Mouse (Mus musculus) right cerebral cortex, postnatal 14 days (tissue): ENCODE measurements at regions not wholly inside any gene's neighbourhood (a gene's known extent, or its start where the extent isn't known, plus 50 kb on each side); places are given as distances from the start of the nearest gene placed in this dataset.

Experiments used
- DNase-seq: peaks from one replicate; pipeline ENCODE4 v3.0.0; 2022

DNA sequence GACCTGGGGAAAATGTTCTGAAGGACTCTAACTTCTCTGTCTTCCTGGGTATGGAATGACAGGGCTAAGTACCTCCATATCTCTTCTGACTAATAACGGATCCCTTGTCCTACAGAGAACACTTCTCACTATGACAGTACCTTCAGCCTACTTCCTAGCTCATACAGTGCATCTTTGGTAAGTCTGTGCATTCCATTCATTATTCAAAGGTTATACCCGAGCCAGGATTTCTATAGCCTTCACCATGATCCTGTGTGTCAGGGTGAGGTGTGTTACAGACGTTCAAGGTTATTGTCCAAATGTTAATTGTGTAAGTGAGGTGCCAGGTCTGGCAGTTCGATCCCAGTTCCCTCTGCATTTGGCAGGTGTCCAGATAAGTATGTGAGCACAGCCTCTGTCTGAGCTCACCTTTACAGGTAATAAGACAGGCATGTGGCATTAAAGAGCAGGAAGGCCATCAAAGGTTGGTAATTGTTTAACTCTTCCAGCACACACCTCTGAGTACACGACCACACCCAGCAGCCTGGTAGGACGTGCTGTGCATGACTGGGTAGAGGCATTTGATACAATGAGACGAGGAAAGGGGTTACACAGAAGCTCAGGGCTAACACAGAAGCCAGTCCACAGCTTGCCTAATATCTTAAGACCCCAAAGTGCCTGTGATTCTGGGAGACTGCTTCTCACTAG, 96.3 kb upstream of the Bmp2 start:
- no peak for DNase-seq

DNA sequence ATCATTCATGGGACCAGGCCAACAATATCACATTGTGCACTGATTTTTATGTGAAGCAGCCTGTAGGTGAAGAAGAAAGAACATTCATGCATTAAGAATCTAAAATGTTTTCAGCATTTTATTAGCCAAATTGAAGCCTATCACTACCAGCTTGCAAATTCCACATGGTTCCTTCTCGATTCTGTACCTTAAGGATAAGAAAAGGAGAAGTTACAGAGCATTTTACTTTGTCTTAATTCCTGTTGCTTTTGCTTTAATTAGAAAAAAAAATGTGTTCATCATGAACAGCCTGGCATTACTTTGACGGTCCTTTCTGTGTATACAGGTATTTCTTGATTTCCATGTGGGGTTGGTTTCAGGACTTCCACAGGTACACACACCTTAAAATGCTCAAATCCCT, 95.2 kb upstream of the Bmp2 start:
- no peak for DNase-seq

DNA sequence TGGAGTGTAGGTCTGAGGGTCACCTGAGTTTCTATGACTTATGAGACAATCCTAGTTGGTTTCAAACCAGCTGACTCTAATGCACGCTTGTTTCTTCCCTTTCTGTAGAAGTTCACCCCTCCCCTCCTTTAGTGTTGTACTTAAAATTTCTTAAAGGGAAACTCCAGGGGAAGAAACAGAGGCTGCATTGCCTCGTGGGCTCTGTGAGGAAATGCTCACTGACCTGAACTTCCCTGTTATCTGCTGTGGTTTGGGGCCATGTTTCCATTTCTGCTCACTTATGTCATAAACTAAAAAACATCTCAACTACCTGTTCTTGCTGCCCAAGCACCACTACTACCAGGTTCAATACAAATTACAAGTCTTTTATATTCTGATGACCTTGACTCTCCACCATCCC, 93.2 kb upstream of the Bmp2 start:
- DNase-seq = no peak

DNA sequence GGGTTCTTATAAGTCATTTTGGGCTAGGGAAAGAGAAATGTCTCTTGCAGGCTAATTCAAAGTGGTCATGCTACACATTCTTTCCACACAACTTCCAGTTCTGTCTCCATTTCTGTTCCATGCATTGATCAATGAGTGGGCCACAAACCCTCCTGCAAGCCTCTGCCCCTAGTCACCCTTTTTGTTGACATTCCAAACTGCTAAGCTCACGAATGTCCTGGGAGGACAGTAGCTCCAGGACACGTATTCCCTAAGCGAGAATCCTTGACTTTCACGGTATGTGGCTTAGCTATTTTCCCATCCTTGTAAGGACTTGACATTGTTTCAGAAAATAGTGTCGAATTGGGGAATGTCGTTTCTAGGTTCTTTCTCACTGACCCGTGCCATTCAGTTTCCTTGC, 91.1 kb upstream of the Bmp2 start:
- DNase-seq = no peak

DNA sequence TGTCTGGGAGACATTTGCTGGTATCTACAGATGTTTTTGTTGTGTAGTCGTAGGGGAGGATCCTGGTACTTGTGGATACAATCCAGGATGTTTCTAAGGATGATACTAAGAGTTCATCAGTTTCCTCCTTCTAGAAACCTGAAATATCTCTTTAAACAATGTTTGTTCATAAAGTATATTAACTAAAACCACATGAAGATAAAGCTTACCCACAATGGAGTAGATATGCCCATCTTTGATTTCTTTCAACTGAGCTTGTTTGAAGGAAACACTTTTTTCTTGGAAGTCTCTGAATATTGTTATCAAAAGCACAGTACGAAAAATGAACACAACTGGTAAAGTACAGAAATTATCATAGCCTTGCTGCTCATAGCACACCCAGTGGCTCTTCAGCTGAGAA, 89.6 kb upstream of the Bmp2 start:
- DNase-seq = no peak

DNA sequence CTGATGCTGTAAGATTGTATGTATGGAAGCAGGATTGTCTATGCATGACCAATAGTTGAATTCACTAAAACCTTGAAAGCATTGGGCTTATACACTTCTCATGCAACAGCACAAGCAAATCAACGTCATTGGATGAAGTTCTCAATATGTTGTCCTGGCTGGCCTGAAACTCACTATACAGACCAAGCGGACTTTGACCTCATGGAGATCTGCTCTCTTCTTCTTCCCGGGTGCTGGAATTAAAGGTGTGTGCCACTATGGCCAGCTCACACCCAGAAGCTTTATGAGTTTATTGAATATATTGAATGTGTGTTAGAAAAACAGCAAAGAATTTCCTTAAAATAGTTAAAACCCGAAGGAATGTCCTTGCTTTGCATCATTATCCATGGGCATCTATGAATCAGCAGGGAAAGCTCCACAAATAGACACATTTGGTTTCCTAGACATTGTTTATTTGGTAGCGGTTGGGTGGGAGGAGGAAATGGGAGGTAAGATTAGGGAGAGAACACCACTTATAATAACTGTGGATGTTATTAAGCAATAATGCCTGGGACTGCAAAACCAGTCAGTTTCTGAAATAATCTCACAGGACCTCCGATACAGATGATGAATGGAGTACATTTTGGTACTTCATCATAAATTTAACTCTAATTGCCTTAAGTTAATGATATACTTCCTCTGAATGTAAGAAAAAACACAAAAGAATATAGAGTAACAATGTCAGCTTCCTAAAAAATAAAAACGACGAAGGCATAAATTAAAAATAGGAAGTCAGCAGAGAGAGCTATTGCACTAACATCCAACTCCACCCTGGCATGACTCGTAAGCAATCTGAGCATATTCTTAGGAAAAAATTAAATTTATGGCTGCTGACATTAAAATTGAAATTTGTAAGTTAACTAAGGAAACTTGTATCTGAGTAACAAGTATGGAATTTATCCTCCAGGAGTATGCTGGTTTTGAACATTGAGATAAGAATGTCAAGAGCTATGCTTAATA, 84.5 kb upstream of the Bmp2 start:
- no peak for DNase-seq

DNA sequence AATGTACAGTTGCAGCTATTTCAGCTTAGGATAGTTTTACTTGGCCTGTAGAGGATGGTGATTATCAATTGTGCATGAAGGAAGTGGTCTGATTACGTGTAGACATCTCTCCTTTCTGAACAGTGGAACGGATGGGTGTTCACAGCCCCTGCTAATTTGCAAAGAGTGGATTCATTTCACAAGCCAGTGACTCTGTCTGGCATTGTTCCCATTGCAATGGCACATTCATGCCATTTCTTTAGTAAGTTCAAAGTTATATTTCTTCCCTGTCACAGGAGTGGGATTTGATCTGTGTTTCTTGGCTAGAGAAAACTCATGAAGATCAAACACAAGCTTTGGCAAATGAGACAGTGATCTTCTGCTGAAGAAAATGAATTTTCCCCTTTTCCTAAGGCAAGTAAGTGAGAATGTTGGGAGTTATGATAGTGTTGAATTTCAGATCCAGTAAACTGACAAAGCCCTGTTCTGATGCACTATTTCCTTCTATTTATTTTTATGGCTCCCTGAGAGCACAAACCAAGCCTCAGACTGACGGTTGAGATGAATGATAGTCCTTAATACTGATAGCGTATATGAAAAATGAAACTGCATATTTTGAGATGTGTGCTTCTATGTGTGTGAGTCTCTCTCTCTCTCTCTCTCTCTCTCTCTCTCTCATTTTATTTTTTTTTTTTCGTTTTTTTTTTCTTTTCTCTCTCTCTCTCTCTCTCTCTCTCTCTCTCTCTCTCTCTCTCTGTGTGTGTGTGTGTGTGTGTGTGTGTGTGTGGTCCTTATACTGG, 78.8 kb upstream of the Bmp2 start:
- DNase-seq = no peak

DNA sequence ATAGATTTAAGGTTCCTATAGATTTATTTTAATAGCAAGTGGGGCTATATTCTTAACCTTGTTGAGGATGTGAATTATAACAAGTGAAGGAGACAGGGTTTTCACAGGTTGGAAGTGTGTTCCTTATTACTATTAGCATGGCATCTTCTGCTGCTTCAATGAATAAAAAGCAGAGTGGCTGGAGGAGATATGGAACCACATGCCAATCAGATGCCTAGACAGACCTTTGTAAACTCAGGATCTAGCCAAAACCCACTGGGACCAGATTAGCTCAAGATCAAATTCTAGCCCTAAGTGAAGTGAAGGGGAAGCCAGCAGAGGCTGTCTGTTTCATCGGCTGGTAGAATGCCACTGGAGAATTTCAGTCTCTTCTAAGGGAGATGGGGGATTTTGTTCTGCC, 77.8 kb upstream of the Bmp2 start:
- DNase-seq = no peak

DNA sequence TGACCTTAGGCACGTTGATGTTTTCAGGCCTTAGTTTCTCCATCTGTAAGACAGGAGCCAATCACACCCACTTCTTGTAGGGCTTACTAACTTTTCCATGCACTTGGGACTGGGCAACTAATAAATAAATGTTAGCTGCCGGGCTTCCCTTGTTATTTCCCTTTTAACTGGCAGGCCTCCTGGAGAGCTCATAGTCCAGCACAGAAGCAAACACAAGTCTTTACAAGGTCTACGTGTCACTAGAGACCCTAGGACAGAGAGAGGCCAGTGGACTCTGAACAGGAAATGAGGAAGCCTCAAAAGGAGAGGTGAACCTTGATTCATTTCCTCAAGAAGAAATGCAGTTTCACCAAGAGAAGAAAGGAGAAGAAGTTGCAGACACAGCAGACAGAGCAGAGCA, 71.1 kb upstream of the Bmp2 start:
- no peak for DNase-seq

DNA sequence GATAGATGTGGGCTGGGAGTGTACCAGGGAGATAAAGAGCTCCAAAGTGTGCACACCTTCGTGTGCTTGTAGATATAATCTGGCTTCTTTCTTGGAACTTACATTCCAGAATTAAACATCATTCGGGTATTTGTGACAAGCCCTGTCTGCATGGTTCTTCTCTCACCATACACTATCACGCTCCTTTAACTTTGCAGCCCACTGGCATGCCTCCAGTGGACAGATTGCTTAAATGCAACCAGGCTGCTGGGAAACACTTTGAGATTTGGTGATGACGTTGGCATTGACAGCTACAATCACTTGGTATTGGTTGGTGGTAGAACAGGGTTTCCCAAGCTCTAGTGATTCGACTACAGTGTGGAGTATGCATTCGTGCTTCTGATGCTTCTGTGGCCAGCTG, 70.7 kb upstream of the Bmp2 start:
- DNase-seq = no peak

DNA sequence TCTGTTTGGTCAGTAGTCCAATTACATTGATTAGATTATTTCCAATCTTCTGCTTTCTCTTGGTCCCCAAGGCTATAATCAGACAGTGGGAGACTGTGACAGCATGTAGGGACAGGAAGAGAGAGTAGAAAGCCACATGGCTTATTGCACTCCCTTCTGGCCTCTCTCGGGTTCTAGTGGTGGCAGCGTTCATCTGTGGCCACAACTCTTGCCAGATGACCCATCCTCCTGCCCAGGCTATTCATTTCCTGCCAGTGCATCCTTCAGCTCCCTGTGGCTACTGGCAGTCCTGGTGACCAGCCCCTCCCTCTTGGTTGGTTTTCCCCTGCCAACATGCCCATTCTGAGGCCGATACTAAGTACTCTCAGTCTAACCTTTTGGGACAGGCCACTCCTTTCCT, 70.2 kb upstream of the Bmp2 start:
- DNase-seq = no peak

DNA sequence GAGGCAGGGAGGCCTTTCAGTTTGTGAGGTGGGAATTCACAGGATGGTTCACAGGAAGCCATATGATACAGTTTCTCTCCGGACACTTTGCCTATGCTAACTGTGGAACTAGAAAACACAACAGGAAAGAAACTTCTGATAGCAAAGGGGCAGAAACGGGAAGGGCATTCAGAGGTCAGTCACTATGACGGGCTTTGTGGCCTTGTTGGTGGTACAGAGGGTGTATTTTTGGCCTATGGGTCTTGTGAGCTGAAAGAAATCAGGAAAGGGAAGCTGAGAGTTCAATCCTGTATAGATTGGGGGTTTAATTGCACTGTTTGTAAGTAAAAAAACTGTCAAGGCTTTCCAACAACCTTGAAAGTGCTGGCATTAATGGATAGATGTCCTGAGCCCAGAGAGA, 56.5 kb upstream of the Bmp2 start:
- no peak for DNase-seq

DNA sequence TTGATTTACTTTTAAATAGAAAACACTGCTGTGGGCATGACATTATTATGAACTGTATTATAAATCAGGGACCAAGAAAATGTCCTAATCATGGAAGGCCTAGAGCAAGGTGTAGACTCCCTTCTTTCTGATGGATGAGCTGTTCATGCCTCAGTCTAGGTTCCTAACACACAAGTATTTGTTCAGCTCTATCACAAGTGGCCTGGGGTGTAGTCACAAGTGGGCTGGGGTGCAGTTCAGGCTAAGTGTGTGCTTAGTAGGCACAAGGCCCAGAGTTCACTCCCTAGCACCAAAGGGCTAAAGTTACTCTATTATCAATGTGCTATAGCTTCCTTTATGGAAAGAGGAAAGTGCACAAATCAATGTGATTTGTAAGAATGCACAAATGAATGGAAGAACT, 55.6 kb upstream of the Bmp2 start:
- no peak for DNase-seq

DNA sequence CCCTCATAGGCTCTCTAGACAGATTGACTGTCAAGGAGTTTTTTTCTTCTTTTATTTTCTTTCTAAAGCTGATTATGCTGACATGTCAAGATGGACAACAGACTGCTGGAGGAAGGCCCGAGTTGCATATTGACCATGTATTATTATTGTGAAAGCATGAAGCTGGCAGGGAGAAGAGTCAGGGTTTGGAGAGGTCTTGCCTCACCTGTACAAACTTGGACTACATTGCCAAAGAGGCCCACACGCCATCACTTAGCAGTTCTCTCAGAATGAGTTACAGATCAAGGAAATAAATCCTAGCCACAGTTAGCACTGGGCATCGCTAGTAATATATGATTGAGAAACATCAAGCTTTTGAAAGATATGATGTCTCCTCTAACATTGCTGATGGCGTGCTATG, 54.9 kb upstream of the Bmp2 start:
- DNase-seq = no peak

DNA sequence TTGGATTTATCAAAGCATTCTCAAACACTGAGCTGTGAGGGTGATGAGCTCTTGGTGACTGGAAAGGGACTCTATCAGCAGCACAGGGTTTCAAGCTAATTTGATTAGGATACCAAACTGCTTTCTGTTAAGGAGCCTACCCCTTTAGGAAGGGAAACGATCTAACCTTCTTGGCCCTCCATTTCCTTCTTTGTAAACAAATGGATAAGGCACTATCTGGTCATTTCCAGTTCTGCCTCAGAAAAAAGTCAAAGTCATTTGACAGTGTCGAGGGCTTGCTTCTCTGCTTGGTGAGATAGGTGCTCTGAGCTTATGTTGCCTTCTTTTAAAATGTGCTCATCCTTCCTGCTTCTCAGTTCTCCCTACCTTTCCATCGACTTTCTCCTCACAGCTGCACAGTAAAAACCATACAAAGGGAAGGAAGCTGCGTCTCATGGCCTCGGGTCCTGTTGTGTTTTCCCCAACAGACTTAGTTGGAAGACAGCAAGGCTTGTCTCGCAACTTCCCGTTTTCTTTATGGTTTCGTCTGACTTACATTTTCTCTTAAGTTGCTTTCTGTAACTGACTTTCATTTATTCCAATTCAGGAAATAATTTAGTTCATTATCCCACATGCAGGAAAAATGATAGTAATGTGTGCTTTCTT, 54.3 kb upstream of the Bmp2 start:
- DNase-seq = no peak

DNA sequence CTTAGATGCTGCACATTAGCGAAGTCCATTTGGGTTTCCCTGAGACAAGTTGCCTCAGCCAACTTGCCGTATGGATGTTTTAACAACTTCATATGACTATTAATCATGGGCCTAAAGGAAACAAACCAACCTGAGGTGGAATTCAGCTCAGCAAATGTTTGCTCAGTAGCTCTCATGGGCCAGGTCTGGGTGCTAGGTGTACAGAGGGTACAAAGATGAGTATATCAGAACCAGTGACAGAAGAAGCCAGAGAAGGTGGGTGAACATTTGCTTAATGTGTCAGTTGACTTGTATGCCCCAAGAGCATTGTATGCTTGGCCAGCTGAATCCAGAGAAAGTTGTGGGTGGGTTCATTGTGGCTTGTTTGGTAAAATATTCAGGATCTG, 53.8 kb upstream of the Bmp2 start:
- DNase-seq = no peak

DNA sequence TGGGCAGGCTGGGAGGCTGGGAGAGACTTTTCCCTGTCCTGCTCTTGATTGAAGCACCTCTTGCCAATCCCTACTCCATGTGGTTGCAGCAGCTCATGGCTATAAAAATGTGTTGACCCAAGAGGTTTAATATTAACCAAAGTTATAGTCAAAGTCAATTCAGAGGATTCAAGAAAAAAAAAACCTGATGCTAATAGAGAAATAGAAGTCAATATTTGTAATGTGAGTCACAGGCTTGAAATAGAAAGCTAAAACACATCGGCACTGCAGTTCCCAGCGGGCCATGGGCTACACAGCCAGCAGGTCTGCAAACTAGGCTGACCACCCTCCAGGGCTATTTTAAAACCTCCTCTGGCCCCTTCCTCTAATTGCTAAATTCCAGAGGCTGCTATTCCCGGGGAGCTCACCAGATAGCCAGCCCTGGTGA, 53.2 kb upstream of the Bmp2 start:
- no peak for DNase-seq

DNA sequence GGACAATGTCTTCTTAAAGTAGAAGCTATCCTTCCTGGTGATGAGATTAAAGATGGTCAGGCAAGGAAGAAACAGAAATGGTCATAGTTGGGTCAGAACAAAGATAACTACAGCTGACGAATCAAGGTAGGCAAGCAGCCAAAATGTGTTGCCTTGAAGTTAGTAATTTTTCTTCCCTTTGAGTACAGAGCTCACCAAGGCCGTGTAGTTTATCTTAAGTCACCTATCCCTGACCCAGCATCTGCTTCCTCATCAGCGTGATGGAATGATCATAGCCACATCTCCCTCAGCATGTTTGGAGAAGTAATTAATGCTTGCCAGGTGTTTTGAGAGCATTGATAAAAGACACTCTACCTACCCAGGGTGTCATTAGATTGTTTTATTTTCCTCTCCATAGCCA, 52.1 kb upstream of the Bmp2 start:
- no peak for DNase-seq
